Mouse (Mus musculus) lung, embryonic 14.5 days (tissue): ENCODE measurements at regions not wholly inside any gene's neighbourhood (a gene's known extent, or its start where the extent isn't known, plus 50 kb on each side); places are given as distances from the start of the nearest gene placed in this dataset.

Experiments
- ATAC-seq: fragments of 200-750 bp; cut with Nextera tagmentation; 2 replicates; pipeline ENCODE4 v1.8.0; 2017; ENCODE audit warnings: mild to moderate bottlenecking, moderate TSS enrichment, moderate library complexity; ENCODE audit not compliant: insufficient read depth
- DNase-seq: peaks from one replicate; pipeline ENCODE4 v3.0.0-alpha.2; 2015
- H3K27ac ChIP-seq: fragments of 300-500 bp; sonication (generic); 2 replicates; pipeline ENCODE4 v1.5.1; 2014; ENCODE audit warnings: low read depth, mild to moderate bottlenecking, moderate library complexity
- H3K27me3 ChIP-seq: fragments of 300-500 bp; sonication (generic); 2 replicates; pipeline ENCODE4 v1.6.1; 2014; ENCODE audit warnings: low read length, control low read depth; ENCODE audit not compliant: insufficient read depth
- H3K36me3 ChIP-seq: fragments of 300-500 bp; sonication (generic); 2 replicates; pipeline ENCODE4 v1.6.1; 2014; ENCODE audit warnings: control low read depth; ENCODE audit not compliant: insufficient read depth
- H3K4me1 ChIP-seq: fragments of 300-500 bp; sonication (generic); 2 replicates; pipeline ENCODE4 v1.6.1; 2014; ENCODE audit warnings: antibody characterized with exemption, control low read depth; ENCODE audit not compliant: insufficient read depth
- H3K4me2 ChIP-seq: fragments of 300-500 bp; sonication (generic); 2 replicates; pipeline ENCODE4 v1.6.1; 2014; ENCODE audit warnings: mild to moderate bottlenecking
- H3K4me3 ChIP-seq: fragments of 300-500 bp; sonication (generic); 2 replicates; pipeline ENCODE4 v1.5.1; 2014; ENCODE audit warnings: low read depth, low read length
- H3K9ac ChIP-seq: fragments of 300-500 bp; sonication (generic); 2 replicates; pipeline ENCODE4 v1.6.1; 2014
- H3K9me3 ChIP-seq: fragments of 300-500 bp; sonication (generic); 2 replicates; pipeline ENCODE4 v1.6.1; 2016; ENCODE audit warnings: low read depth, low read length, control low read depth
- CTCF ChIP-seq: IDR thresholded peaks from 2 replicates; pipeline ENCODE4 v1.5.1; 2016; ENCODE audit warnings: antibody characterized with exemption, low read depth
- WGBS: fragments of 180-500 bp; shearing (Covaris S2); extraction: QIAGEN DNeasy Blood & Tissue Kit; methylation state at CpG from one replicate; pipeline ENCODE4 v1.1.7; 2014; 5-methylcytosine and 5-hydroxymethylcytosine counted together

DNA sequence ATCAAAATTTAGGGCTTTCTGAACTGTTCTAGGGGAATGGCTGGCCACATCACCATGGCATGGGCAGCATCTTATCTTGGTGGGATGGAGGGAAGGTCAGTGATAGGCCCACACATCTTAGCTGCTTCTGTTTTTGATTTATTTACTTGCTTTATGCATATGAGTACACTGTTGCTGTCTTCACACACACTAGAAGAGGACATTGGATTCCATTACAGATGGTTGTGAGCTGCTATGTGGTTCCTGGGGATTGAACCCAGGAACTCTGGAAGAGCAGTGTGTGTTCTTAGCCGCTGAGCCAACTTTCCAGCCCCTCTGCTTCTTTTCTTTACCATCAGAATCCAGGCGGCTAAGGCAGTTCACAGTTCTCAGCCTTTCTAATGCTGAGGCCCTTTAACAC is 260.4 kb downstream of the Dact1 start:
- Histone ChIP-seq H3K27ac (no peak overlapping the region), H3K27me3 (no peaks in the 10 kb centered on the region), H3K4me2 (no peak overlapping the region), H3K36me3 (no peaks in the 10 kb centered on the region), H3K9ac (no peak overlapping the region), H3K9me3 (no peaks in the 10 kb centered on the region), H3K4me1 (0 out of 2 replicates have a peak, but pooled peaks cover 4% of the 10 kb centered on the region), H3K4me3 (no peak overlapping the region)
- DNase-seq (no peak), ATAC-seq (no peak)
- 76% methylated on average over 2 of the region's 2 CpGs for WGBS
- TF ChIP-seq CTCF: no peak

DNA sequence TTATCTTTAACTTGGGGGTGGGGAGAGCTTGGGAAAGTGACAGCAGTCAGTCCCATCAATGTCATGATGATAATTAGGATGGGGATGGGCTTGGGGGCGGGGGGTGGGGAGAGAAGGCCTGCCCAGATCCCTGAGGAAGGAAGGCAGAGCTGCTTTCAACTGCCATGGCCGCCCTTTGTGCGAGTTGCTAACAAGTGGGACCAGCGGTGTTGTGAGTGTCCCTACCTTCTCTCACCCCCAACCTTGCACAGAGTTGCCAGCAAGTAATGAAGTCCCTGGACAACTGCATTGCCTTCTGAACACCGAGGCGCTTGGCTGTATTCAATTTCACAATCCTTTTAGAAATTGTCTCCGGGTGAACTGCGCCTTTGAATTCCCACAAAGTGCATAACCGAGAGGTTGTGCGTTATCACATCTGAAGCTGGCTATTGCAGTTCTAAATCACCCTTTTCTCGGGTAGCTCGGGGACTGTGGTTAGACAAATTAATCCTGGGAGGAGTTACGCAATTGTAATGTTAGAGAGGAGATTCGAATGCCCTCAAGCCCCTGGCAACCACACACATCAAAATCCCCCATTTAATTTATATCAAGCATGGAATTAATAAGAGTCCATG is 257.9 kb upstream of the Daam1 start:
- no peak for DNase-seq

DNA sequence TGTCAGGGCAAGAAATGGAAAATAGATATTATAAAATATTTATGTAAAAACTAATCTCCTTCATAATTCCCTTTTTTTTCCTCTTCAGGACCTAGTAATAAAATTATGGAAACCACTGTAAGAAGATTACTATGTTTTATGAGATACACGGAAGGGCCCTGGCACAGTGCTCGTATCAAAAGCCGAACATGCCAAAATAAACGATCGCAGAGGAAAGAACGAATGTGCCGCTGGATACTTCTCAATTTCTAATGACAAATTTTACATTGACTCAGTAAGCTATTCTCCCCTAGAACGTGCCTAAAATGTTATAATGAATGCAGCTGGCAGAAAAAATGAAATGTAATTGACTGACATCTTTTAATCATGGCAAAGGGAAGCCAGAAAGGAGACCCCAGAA is 257.4 kb upstream of the Daam1 start:
- DNase-seq (no peak), ATAC-seq (no peak)
- Histone ChIP-seq H3K9ac (no peak overlapping the region), H3K27ac (no peak overlapping the region), H3K4me2 (no peak overlapping the region), H3K4me3 (no peak overlapping the region), H3K9me3 (no peaks in the 10 kb centered on the region), H3K27me3 (no peaks in the 10 kb centered on the region), H3K4me1 (0 out of 2 replicates have a peak, but pooled peaks cover 4% of the 10 kb centered on the region), H3K36me3 (no peaks in the 10 kb centered on the region)
- WGBS: 40% methylated on average over 8 of the region's 8 CpGs
- TF ChIP-seq CTCF: no peak

More for the DNA sequence above, 257.9 kb upstream of the Daam1 start:
- no peaks in the 10 kb centered on the region for H3K36me3 ChIP-seq
- H3K9ac ChIP-seq: no peak overlapping the region
- H3K27ac ChIP-seq: no peak overlapping the region
- ATAC-seq: no peak
- TF ChIP-seq CTCF: no peak
- 43% methylated on average over 14 of the region's 14 CpGs for WGBS
- H3K4me1 ChIP-seq: 0 out of 2 replicates have a peak, but pooled peaks cover 4% of the 10 kb centered on the region
- no peak overlapping the region for H3K4me3 ChIP-seq
- no peaks in the 10 kb centered on the region for H3K27me3 ChIP-seq
- no peak overlapping the region for H3K4me2 ChIP-seq
- H3K9me3 ChIP-seq: no peaks in the 10 kb centered on the region

DNA sequence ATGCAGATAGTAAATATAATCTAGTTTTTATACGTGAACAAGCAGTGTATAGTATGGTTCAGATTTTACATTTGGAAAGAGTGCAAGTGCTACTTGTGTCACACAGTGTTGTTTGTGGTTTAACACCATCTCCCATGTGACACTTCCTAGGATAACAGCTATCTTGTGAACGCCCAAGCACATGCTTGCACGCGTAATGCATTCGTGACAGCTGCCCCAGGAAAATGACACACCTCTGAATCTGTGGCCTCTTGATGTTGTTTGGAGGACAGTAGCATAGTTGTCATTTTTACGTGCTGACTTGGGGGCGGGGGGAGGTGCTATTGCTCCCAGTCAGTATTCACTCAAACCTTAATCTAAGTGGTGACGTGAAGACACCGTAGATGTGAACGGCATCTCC is 256.2 kb upstream of the Daam1 start:
- Histone ChIP-seq H3K36me3 (no peaks in the 10 kb centered on the region), H3K4me1 (0 out of 2 replicates have a peak, but pooled peaks cover 4% of the 10 kb centered on the region), H3K4me3 (no peak overlapping the region), H3K27me3 (no peaks in the 10 kb centered on the region), H3K9ac (no peak overlapping the region), H3K27ac (no peak overlapping the region), H3K9me3 (no peaks in the 10 kb centered on the region), H3K4me2 (no peak overlapping the region)
- ATAC-seq (no peak), DNase-seq (no peak)
- no peak for TF ChIP-seq CTCF
- WGBS: 58% methylated on average over 10 of the region's 10 CpGs

DNA sequence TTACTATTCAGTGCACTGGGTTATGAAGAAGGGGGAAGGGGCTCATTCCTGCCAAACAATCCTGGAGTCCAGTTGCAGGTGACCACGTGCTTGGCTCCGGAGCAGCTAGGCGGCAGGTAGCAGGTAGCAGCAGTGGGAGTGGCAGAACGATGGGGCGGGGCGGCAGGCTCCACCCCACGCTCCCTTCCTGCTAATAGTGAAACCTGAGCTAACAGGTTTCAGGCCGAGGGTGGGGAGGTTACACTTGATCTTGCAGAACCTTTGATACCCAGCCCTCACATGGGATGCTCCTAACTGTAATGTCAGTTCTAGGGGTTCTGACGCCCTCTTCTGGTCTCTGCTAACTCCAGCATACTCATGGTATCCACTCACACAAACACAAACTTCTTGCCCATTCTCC is 253.5 kb upstream of the Daam1 start:
- 4% methylated on average over 9 of the region's 9 CpGs for WGBS
- 0 out of 2 replicates have a peak, but pooled peaks cover 4% of the 10 kb centered on the region for H3K4me1 ChIP-seq
- H3K4me3 ChIP-seq: peak overlapping the region; percentile 17; the same call in 1 of the 2 replicates
- no peaks in the 10 kb centered on the region for H3K27me3 ChIP-seq
- ATAC-seq (peak; percentile 77), DNase-seq (peak; percentile 70)
- H3K4me2 ChIP-seq: peak overlapping the region; percentile 59
- TF ChIP-seq CTCF: peak; percentile 47
- no peak overlapping the region for H3K9ac ChIP-seq
- H3K27ac ChIP-seq: no peak overlapping the region
- no peaks in the 10 kb centered on the region for H3K36me3 ChIP-seq
- H3K9me3 ChIP-seq: no peaks in the 10 kb centered on the region

DNA sequence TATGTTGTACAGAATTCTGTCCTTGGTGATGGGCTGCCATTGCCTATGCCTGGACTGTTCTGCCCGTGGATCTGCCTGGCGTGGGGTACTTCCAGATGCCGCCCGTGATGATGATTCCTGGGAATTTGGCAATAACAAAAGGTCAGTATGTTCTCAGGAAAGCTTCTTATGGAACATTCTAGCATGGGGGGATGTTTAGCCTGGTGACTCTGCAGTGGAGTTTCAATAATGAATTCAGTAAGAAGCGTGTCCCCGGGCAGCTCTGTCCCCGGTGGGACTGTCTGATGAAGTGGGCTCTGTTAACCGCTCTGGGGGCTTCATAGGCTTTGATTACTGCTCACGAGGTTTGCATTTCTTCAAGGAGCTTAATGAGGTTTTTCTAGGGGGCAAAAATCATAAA is 252.9 kb upstream of the Daam1 start:
- WGBS: 72% methylated on average over 9 of the region's 9 CpGs
- H3K4me2 ChIP-seq: no peak overlapping the region; the same call in 1 of the 2 replicates
- TF ChIP-seq CTCF: no peak
- H3K9ac ChIP-seq: no peak overlapping the region
- no peaks in the 10 kb centered on the region for H3K27me3 ChIP-seq
- DNase-seq: no peak
- no peaks in the 10 kb centered on the region for H3K36me3 ChIP-seq
- no peak overlapping the region for H3K27ac ChIP-seq
- no peak overlapping the region for H3K4me3 ChIP-seq
- ATAC-seq: no peak
- H3K4me1 ChIP-seq: 0 out of 2 replicates have a peak, but pooled peaks cover 4% of the 10 kb centered on the region
- no peaks in the 10 kb centered on the region for H3K9me3 ChIP-seq

DNA sequence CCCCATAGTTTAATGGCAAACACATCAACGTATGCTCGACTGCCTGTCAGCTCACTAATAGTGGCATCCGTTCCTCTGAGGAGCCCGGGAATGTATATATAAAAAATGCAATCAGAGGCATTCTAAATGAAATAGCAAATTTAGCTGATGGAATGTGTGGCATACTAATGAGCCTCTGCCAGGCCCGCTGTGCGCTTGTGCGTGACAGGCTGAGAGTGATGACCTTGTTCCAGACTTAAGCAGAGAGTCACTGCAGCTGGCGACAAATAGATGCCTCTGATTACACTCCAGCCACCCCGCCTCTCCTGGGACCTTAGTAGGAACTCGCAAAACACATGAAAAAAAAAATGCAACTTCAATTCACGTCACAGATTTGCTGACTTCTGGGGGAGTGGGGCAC is 252.0 kb upstream of the Daam1 start:
- Histone ChIP-seq H3K4me1 (0 out of 2 replicates have a peak, but pooled peaks cover 4% of the 10 kb centered on the region), H3K36me3 (no peaks in the 10 kb centered on the region), H3K9me3 (no peaks in the 10 kb centered on the region), H3K4me3 (no peak overlapping the region), H3K27me3 (no peaks in the 10 kb centered on the region), H3K9ac (no peak overlapping the region), H3K27ac (no peak overlapping the region), H3K4me2 (no peak overlapping the region)
- ATAC-seq (no peak), DNase-seq (peak; percentile 35)
- no peak for TF ChIP-seq CTCF
- WGBS: 31% methylated on average over 11 of the region's 11 CpGs
